Mouse (Mus musculus) megakaryocyte, embryonic 14.5 days (primary cell): ENCODE data around the gene Npc2. TPM values are rescaled to one million over a fixed set of nuclear protein-coding genes. Genes with fewer than 3 reads are reported as not detected.

Experiments used
- H3K27me3 ChIP-seq: replicated peaks from 2 replicates; pipeline ENCODE3; 2012; ENCODE audit warnings: inconsistent platforms
- H3K36me3 ChIP-seq: replicated peaks from 2 replicates; pipeline ENCODE3; 2012; ENCODE audit warnings: low read length, inconsistent platforms, mixed read lengths
- H3K4me1 ChIP-seq: 2 replicates; pipeline ENCODE4 v1.6.1; 2012; ENCODE audit warnings: inconsistent platforms
- H3K4me3 ChIP-seq: replicated peaks from 2 replicates; pipeline ENCODE3; 2012; ENCODE audit warnings: moderate library complexity, mild to moderate bottlenecking, inconsistent platforms
- H3K9me3 ChIP-seq: 2 replicates; pipeline ENCODE4 v1.6.1; 2012; ENCODE audit warnings: inconsistent platforms
- FLI1 ChIP-seq: IDR thresholded peaks from 2 replicates; pipeline ENCODE4 v1.6.1; 2012; ENCODE audit warnings: low read length, inconsistent platforms, mixed read lengths
- GATA1 ChIP-seq: IDR thresholded peaks from 3 replicates; pipeline ENCODE4 v1.6.1; 2012; ENCODE audit warnings: mixed read lengths, low read length, inconsistent platforms, borderline replicate concordance
- polyA plus RNA-seq: library from polyadenylated mRNA; stranded (reverse); fragments of >175 nt; gene quantifications from 2 replicates; pipeline ENCODE4 v1.2.3, GENCODE M21; 2012; ENCODE audit warnings: low replicate concordance; ENCODE audit not compliant: insufficient read depth

Npc2 gene
- polyA plus RNA-seq, 1 experiment, result 286 TPM

GRCm38 (mm10) chr12:84745700-84746099 is 27.3 kb downstream of the Npc2 start:
- TF ChIP-seq FLI1 (no peak), GATA1 (no peak)
- H3K36me3 ChIP-seq, result no peaks in the 10 kb centered on the region
- peaks cover 37% of the 10 kb centered on the region for H3K27me3 ChIP-seq
- no peak overlapping the region for H3K4me3 ChIP-seq
- no peaks in the 10 kb centered on the region for H3K9me3 ChIP-seq
- peaks cover 11% of the 10 kb centered on the region for H3K4me1 ChIP-seq

GRCm38 (mm10) chr12:84743496-84743895 is 29.5 kb downstream of the Npc2 start:
- Histone ChIP-seq H3K9me3 (no peaks in the 10 kb centered on the region), H3K27me3 (peaks cover 22% of the 10 kb centered on the region), H3K36me3 (no peaks in the 10 kb centered on the region), H3K4me3 (no peak overlapping the region), H3K4me1 (peaks cover 8% of the 10 kb centered on the region)
- TF ChIP-seq GATA1 (no peak), FLI1 (no peak)

GRCm38 (mm10) chr12:84733366-84733765 is 39.6 kb downstream of the Npc2 start:
- Histone ChIP-seq H3K4me3 (no peak overlapping the region), H3K9me3 (peaks cover 2% of the 10 kb centered on the region), H3K4me1 (no peaks in the 10 kb centered on the region), H3K36me3 (no peaks in the 10 kb centered on the region), H3K27me3 (peaks cover 34% of the 10 kb centered on the region)
- no peak for TF ChIP-seq FLI1
- no peak for TF ChIP-seq GATA1

GRCm38 (mm10) chr12:84728421-84728820 is 44.5 kb downstream of the Npc2 start:
- Histone ChIP-seq H3K4me3 (no peak overlapping the region), H3K27me3 (peaks cover 45% of the 10 kb centered on the region), H3K4me1 (no peaks in the 10 kb centered on the region), H3K36me3 (no peaks in the 10 kb centered on the region), H3K9me3 (peaks cover 5% of the 10 kb centered on the region)
- TF ChIP-seq GATA1 (no peak), FLI1 (no peak)

GRCm38 (mm10) chr12:84727434-84727833 is 45.5 kb downstream of the Npc2 start:
- TF ChIP-seq GATA1 (no peak), FLI1 (no peak)
- no peak overlapping the region for H3K4me3 ChIP-seq
- H3K27me3 ChIP-seq, result peaks cover 36% of the 10 kb centered on the region
- no peaks in the 10 kb centered on the region for H3K36me3 ChIP-seq
- H3K9me3 ChIP-seq, result peaks cover 5% of the 10 kb centered on the region
- no peaks in the 10 kb centered on the region for H3K4me1 ChIP-seq

GRCm38 (mm10) chr12:84726986-84727385 is 46.0 kb downstream of the Npc2 start:
- H3K27me3 ChIP-seq, result peaks cover 35% of the 10 kb centered on the region
- H3K4me3 ChIP-seq, result no peak overlapping the region
- no peaks in the 10 kb centered on the region for H3K36me3 ChIP-seq
- TF ChIP-seq GATA1 (no peak), FLI1 (no peak)
- peaks cover 5% of the 10 kb centered on the region for H3K9me3 ChIP-seq
- H3K4me1 ChIP-seq, result no peaks in the 10 kb centered on the region

- TF ChIP-seq FLI1 (no peak), GATA1 (no peak)
- H3K4me1 ChIP-seq, result no peaks in the 10 kb centered on the region
- peaks cover 33% of the 10 kb centered on the region for H3K27me3 ChIP-seq
- no peak overlapping the region for H3K4me3 ChIP-seq
- no peaks in the 10 kb centered on the region for H3K36me3 ChIP-seq
- H3K9me3 ChIP-seq, result peaks cover 5% of the 10 kb centered on the region
These were observed 46.6 kb downstream of the Npc2 start for GRCm38 (mm10) chr12:84726391-84726790.

GRCm38 (mm10) chr12:84718462-84719244 is 54.3 kb downstream of the Npc2 start:
- Histone ChIP-seq H3K36me3 (no peaks in the 10 kb centered on the region), H3K9me3 (no peaks in the 10 kb centered on the region), H3K27me3 (peaks cover 20% of the 10 kb centered on the region), H3K4me1 (no peaks in the 10 kb centered on the region), H3K4me3 (no peak overlapping the region)
- TF ChIP-seq FLI1, result no peak
- no peak for TF ChIP-seq GATA1

- H3K36me3 ChIP-seq, result no peaks in the 10 kb centered on the region
- peaks cover 6% of the 10 kb centered on the region; the same call in 1 of the 2 replicates for H3K4me1 ChIP-seq
- no peak overlapping the region for H3K4me3 ChIP-seq
- H3K27me3 ChIP-seq, result peaks cover 28% of the 10 kb centered on the region
- TF ChIP-seq GATA1 (no peak), FLI1 (no peak)
- no peaks in the 10 kb centered on the region for H3K9me3 ChIP-seq
These were observed 58.4 kb downstream of the Npc2 start for GRCm38 (mm10) chr12:84714578-84714977.

- Histone ChIP-seq H3K4me1 (peaks cover 16% of the 10 kb centered on the region; the same call in 1 of the 2 replicates), H3K27me3 (peaks cover 29% of the 10 kb centered on the region), H3K9me3 (no peaks in the 10 kb centered on the region), H3K4me3 (no peak overlapping the region), H3K36me3 (no peaks in the 10 kb centered on the region)
- no peak for TF ChIP-seq FLI1
- no peak for TF ChIP-seq GATA1
These were observed 63.0 kb downstream of the Npc2 start for GRCm38 (mm10) chr12:84709842-84710439.
